Mouse (Mus musculus): ENCODE results near the gene Mmp2.

DNA sequence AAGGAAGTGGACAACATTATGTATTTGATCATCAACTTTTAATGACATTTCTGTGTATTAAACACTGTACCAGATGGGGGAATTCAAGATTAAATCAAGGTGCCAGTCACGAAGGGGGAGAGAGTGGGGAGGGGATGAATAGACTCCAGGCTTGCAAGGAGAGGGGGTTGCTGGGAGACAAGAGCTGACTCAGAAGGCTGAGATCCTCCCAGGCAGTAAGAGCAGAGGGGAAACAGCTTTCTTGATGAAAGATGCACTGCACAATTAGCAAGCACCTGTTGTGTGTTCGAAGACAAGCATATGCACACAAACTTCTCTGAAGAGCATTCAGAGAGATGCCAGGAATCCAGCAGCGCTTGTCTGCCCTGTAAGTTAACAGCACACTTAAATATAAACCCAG lies 36.3 kb upstream of the Mmp2 start:
- TF ChIP-seq CTCF (IDR thresholded peaks at IDR 0.05; ENCODE audit: extremely low read depth, insufficient read depth, low read length) = no peak
- no peak for TF ChIP-seq POLR2A (IDR thresholded peaks at IDR 0.05; ENCODE audit: extremely low read depth, insufficient read depth, low read length)
